Mouse (Mus musculus) E14TG2a.4 (cell line): ENCODE measurements at regions not wholly inside any gene's neighbourhood (a gene's known extent, or its start where the extent isn't known, plus 50 kb on each side); places are given as distances from the start of the nearest gene placed in this dataset.

Source experiments
- CTCF ChIP-seq: conservative IDR thresholded peaks from 2 replicates; pipeline ENCODE4 v1.5.1; 2014; ENCODE audit warnings: low read length
- NANOG ChIP-seq: IDR thresholded peaks from 2 replicates; pipeline ENCODE4 v1.6.1; 2014; ENCODE audit warnings: borderline replicate concordance, low read length, mixed read lengths
- POU5F1 ChIP-seq: IDR thresholded peaks from 2 replicates; pipeline ENCODE4 v1.6.1; 2014; ENCODE audit warnings: low read length, borderline replicate concordance

- TF ChIP-seq CTCF (no peak), POU5F1 (no peak), NANOG (no peak)
Observed at GRCm38 (mm10) chr17:51526021-51526420, 307.1 kb downstream of the Satb1 start.
